Comparison of ENCODE assay signal across 14 mouse cellular contexts in genomic region chr9:66249281-66249680, GRCm38 (mm10).
DNase-seq lines count a peak whose midpoint lies in the region; ATAC-seq and TF ChIP-seq lines count a peak whose summit lies in the region.
"Had no signal": no experiment of that assay in that cellular context is flagged by ENCODE, and none has a peak within 500 bp of the region (broad histone marks: within the 10 kb centered on the region; RNA-seq: fewer than 3 reads in every experiment).

No protein-coding gene starts in this region.

- peak in 1 of 2 experiments; percentile 50 for DNase-seq in heart, adult 2 months
- DNase-seq in heart, adult 8-10 months (ENCODE audit: low spot score), result no peak
- DNase-seq in midbrain, postnatal 0 days (ENCODE audit: low spot score), result peak; percentile 60
- DNase-seq in midbrain, embryonic 11.5 days (ENCODE audit: low spot score, missing footprints), result no peak
- peak; percentile 15 for DNase-seq in heart, postnatal 4 days
- DNase-seq in yolk sac, embryonic 10.5 days (ENCODE audit: low spot score), result no peak
- DNase-seq in left cerebral cortex, postnatal 10 days (ENCODE audit: extremely low spot score in 1 of 2, low spot score in 2 of 2), result no peak
- DNase-seq: adrenal gland, postnatal 14 days; cerebellum, adult 18-20 months had no signal

- no peak overlapping the region for H3K27ac ChIP-seq in heart, adult 2 months
- no peak overlapping the region for H3K27ac ChIP-seq in midbrain, postnatal 0 days (ENCODE audit: low read depth, low read length)
- no peak overlapping the region for H3K27ac ChIP-seq in midbrain, embryonic 11.5 days (ENCODE audit: low read depth, low read length)
- H3K27ac ChIP-seq: intestine, embryonic 15.5 days; liver, embryonic 14.5 days; midbrain, embryonic 12.5 days; neural tube, embryonic 15.5 days had no signal

- no peaks in the 10 kb centered on the region for H3K9me3 ChIP-seq in midbrain, postnatal 0 days (ENCODE audit: low read length)
- no peaks in the 10 kb centered on the region for H3K9me3 ChIP-seq in midbrain, embryonic 11.5 days (ENCODE audit: control insufficient read depth, low read length)
- H3K9me3 ChIP-seq: intestine, embryonic 15.5 days; midbrain, embryonic 12.5 days; neural tube, embryonic 15.5 days had no signal

- H3K4me3 ChIP-seq in heart, adult 2 months, result no peak overlapping the region
- no peak overlapping the region for H3K4me3 ChIP-seq in midbrain, postnatal 0 days (ENCODE audit: low read depth, low read length)
- H3K4me3 ChIP-seq in midbrain, embryonic 11.5 days (ENCODE audit: low read depth, low read length), result no peak overlapping the region
- H3K4me3 ChIP-seq: intestine, embryonic 15.5 days; midbrain, embryonic 12.5 days; neural tube, embryonic 15.5 days had no signal

- no peak overlapping the region for H3K9ac ChIP-seq in heart, adult 2 months (ENCODE audit: low read depth, low read length)
- no peak overlapping the region for H3K9ac ChIP-seq in midbrain, postnatal 0 days (replicated peaks; ENCODE audit: low read length, poor library complexity, severe bottlenecking)
- no peak overlapping the region for H3K9ac ChIP-seq in midbrain, embryonic 11.5 days (ENCODE audit: low read length)
- H3K9ac ChIP-seq: intestine, embryonic 15.5 days; liver, embryonic 14.5 days; midbrain, embryonic 12.5 days; neural tube, embryonic 15.5 days had no signal

- peaks cover 21% of the 10 kb centered on the region for H3K4me1 ChIP-seq in heart, adult 2 months (ENCODE audit: control insufficient read depth, insufficient read depth, low read length)
- H3K4me1 ChIP-seq in midbrain, postnatal 0 days (ENCODE audit: insufficient read depth, low read length), result no peaks in the 10 kb centered on the region
- H3K4me1 ChIP-seq in midbrain, embryonic 11.5 days (ENCODE audit: control insufficient read depth, insufficient read depth, low read length), result no peaks in the 10 kb centered on the region
- H3K4me1 ChIP-seq: neural tube, embryonic 15.5 days had no signal

- intact Hi-C loops in heart, adult 2 months (cut with DNase I), result no loop called here
- intact Hi-C loops in left cerebral cortex, postnatal 10 days (cut with DNase I), result no loop called here

- H3K27me3 ChIP-seq in heart, adult 2 months (ENCODE audit: control insufficient read depth, insufficient read depth, low read length), result no peaks in the 10 kb centered on the region
- H3K27me3 ChIP-seq in midbrain, postnatal 0 days (ENCODE audit: insufficient read depth, low read length), result no peaks in the 10 kb centered on the region
- no peaks in the 10 kb centered on the region for H3K27me3 ChIP-seq in midbrain, embryonic 11.5 days (ENCODE audit: control insufficient read depth, insufficient read depth, low read length)
- H3K27me3 ChIP-seq: intestine, embryonic 15.5 days; midbrain, embryonic 12.5 days; neural tube, embryonic 15.5 days had no signal

- no peak for ATAC-seq in midbrain, postnatal 0 days (ENCODE audit: low FRiP score)
- ATAC-seq in midbrain, embryonic 11.5 days (ENCODE audit: low FRiP score), result no peak
- ATAC-seq: forebrain, embryonic 16.5 days; intestine, embryonic 15.5 days had no signal

- TF ChIP-seq CTCF in heart, adult 2 months (IDR thresholded peaks at IDR 0.05), result no peak
- no peak for TF ChIP-seq CTCF in midbrain, postnatal 0 days (IDR thresholded peaks at IDR 0.05)

- H3K36me3 ChIP-seq in heart, adult 2 months (ENCODE audit: control insufficient read depth, insufficient read depth, low read length), result peaks cover 5% of the 10 kb centered on the region
- no peaks in the 10 kb centered on the region for H3K36me3 ChIP-seq in midbrain, postnatal 0 days (ENCODE audit: insufficient read depth, low read length)
- H3K36me3 ChIP-seq in midbrain, embryonic 11.5 days (ENCODE audit: control insufficient read depth, insufficient read depth, low read length), result no peaks in the 10 kb centered on the region
- H3K36me3 ChIP-seq: intestine, embryonic 15.5 days; midbrain, embryonic 12.5 days; neural tube, embryonic 15.5 days had no signal

- WGBS in heart, adult 2 months, result 58% methylated on average over 6 of the region's 6 CpGs
- WGBS in midbrain, postnatal 0 days, result 91% methylated on average over 6 of the region's 6 CpGs
- 95% methylated on average over 6 of the region's 6 CpGs for WGBS in midbrain, embryonic 11.5 days

- H3K4me2 ChIP-seq in midbrain, postnatal 0 days (ENCODE audit: low read depth, low read length, poor library complexity, severe bottlenecking), result no peak overlapping the region
- H3K4me2 ChIP-seq in midbrain, embryonic 11.5 days, result no peak overlapping the region
- H3K4me2 ChIP-seq: intestine, embryonic 15.5 days; midbrain, embryonic 12.5 days; neural tube, embryonic 15.5 days had no signal

- no peaks in the 10 kb centered on the region for H3K79me2 ChIP-seq in heart, adult 2 months (replicated peaks; ENCODE audit: control insufficient read depth, insufficient read depth, low read length)

- TF ChIP-seq POLR2A in heart, adult 2 months (IDR thresholded peaks at IDR 0.05; ENCODE audit: insufficient read depth, low read depth, low read length), result no peak

- 0 out of 2 replicates have a peak, but pooled peaks have one; percentile 52 for TF ChIP-seq EP300 in heart, adult 2 months (IDR thresholded peaks at IDR 0.05; ENCODE audit: insufficient read depth, low read depth, low read length)

Comparison
In these comparisons a context has a peak if more than half of its experiments do, and no peak if none do; other contexts are left out.
1. DNase-seq: peak in midbrain, postnatal 0 days (single experiment) and heart, postnatal 4 days (single experiment); none in heart, adult 8-10 months (single experiment), midbrain, embryonic 11.5 days (single experiment), yolk sac, embryonic 10.5 days (single experiment) and left cerebral cortex, postnatal 10 days (0 of 2).